Mouse (Mus musculus): ENCODE measurements around the gene Clcnka. TPM values are rescaled to one million over a fixed set of nuclear protein-coding genes. Genes with fewer than 3 reads are reported as not detected.

Gene Clcnka
- total RNA-seq (2023), result not detected

GRCm38 (mm10) chr4:141398545-141398944, at the start of gene Clcnka:
Gene Clcnka, minus strand, starts transcription at chr4:141398724.

GRCm38 (mm10) chr4:141444451-141445327, 46.2 kb upstream of the Clcnka start, which contains the start of gene Zbtb17:
Gene Zbtb17, plus strand, starts transcription at chr4:141444654.

GRCm38 (mm10) chr4:141435974-141436373, 37.5 kb upstream of the Clcnka start, which contains the start of gene Srarp:
Gene Srarp, minus strand, starts transcription at chr4:141436105.

GRCm38 (mm10) chr4:141420192-141420829, 21.8 kb upstream of the Clcnka start, which contains the start of gene Hspb7:
Gene Hspb7, plus strand, starts transcription at chr4:141420779.

GRCm38 (mm10) chr4:141415924-141416323, 17.4 kb upstream of the Clcnka start, which contains the start of gene Clcnkb:
Gene Clcnkb, minus strand, starts transcription at chr4:141416014.

GRCm38 (mm10) chr4:141367997-141368791, 30.3 kb downstream of the Clcnka start, which contains the start of gene Fam131c:
Gene Fam131c, plus strand, starts transcription at chr4:141368220.

Other genes with a start within 250 kb of the Clcnka start
- gene Rsg1, start 184.8 kb downstream of the Clcnka start, total RNA-seq (2023), result 2.6 TPM
- not detected for gene Arhgef19, start 159.2 kb downstream of the Clcnka start, total RNA-seq (2023)
- gene Epha2, start 97.5 kb downstream of the Clcnka start, total RNA-seq (2023), result 4.4 TPM
- gene Fam131c, start 30.5 kb downstream of the Clcnka start, total RNA-seq (2023), result not detected
- not detected for gene Clcnkb, start 17.3 kb upstream of the Clcnka start, total RNA-seq (2023)
- not detected for gene Hspb7, start 22.1 kb upstream of the Clcnka start, total RNA-seq (2023)
- not detected for gene Srarp, start 37.4 kb upstream of the Clcnka start, total RNA-seq (2023)
- 40.1 TPM for gene Zbtb17, start 45.9 kb upstream of the Clcnka start, total RNA-seq (2023)
- gene Spen, start 139.9 kb upstream of the Clcnka start, total RNA-seq (2023), result 54.1 TPM
- gene Fblim1, start 207.4 kb upstream of the Clcnka start, total RNA-seq (2023), result 0.97 TPM
- gene Tmem82, start 219.9 kb upstream of the Clcnka start, total RNA-seq (2023), result 0.21 TPM
- gene Slc25a34, start 225.1 kb upstream of the Clcnka start, total RNA-seq (2023), result not detected

All from CD4-positive naive resting alpha-beta T cell, adult 76 days (primary cell).